Mouse (Mus musculus): ENCODE data around the gene Wdr83. TPM values are rescaled to one million over a fixed set of nuclear protein-coding genes. Genes with fewer than 3 reads are reported as not detected.
A peak's percentile ranks its signal among the peaks of the same experiment; 100 is the strongest.
"Not testable (repeated sequence)": the region's sequence is repeated elsewhere in the genome, so short reads cannot be mapped to it uniquely, and the experiment has no call there.

Wdr83 gene
- polyA plus RNA-seq, 1 experiment from 2014 or later = 52.6 TPM

DNA sequence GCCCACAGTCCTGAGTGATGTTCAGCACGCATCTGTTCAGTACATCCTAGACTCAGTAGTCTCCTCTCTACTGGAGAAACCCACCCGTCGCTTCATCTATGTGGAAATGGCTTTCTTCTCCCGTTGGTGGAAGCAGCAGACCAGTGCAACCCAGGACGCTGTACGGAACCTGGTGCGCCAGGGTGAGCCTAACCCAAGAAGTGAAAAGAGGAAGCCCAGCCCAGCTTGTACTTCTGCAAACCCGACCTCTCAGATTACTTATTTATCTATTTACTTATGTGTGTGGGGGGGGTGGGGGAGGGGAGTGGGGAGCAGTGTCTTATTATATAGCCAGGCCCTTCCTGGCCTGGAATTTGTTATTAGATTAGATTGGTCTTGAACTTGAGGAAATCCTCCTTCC lies 3.5 kb upstream of the Wdr83 start:
- Histone ChIP-seq H3K36me3 (ENCODE audit: control insufficient read depth, insufficient read depth, low read length) (no peaks in the 10 kb centered on the region), H3K9me3 (ENCODE audit: control insufficient read depth, low read length) (no peaks in the 10 kb centered on the region), H3K4me3 (ENCODE audit: low read depth, low read length) (no peak overlapping the region), H3K27me3 (ENCODE audit: control insufficient read depth, insufficient read depth, low read length) (no peaks in the 10 kb centered on the region), H3K9ac (ENCODE audit: low read depth, low read length) (no peak overlapping the region), H3K4me1 (replicated peaks; ENCODE audit: control insufficient read depth, insufficient read depth, low read length) (peaks cover 3% of the 10 kb centered on the region; the same call in 1 of the 2 replicates), H3K27ac (ENCODE audit: low read depth, low read length) (no peak overlapping the region), H3K4me2 (replicated peaks; ENCODE audit: low read depth, low read length) (no peak overlapping the region)
- no peak for DNase-seq (ENCODE audit: low spot score)
- no peak for ATAC-seq (ENCODE audit: low FRiP score)
- WGBS = 87% methylated on average over 8 of the region's 8 CpGs

- no peaks in the 10 kb centered on the region for H3K36me3 ChIP-seq (ENCODE audit: control insufficient read depth, insufficient read depth, low read length)
- DNase-seq (ENCODE audit: low spot score) (peak; percentile 77), ATAC-seq (ENCODE audit: low FRiP score) (peak; percentile 73)
- H3K4me2 ChIP-seq (replicated peaks; ENCODE audit: low read depth, low read length) = peak within 1 kb of the TSS; percentile 83
- H3K27me3 ChIP-seq (ENCODE audit: control insufficient read depth, insufficient read depth, low read length) = no peaks in the 10 kb centered on the region
- H3K4me1 ChIP-seq (replicated peaks; ENCODE audit: control insufficient read depth, insufficient read depth, low read length) = peaks cover 3% of the 10 kb centered on the region; the same call in 1 of the 2 replicates
- H3K9ac ChIP-seq (ENCODE audit: low read depth, low read length) = peak within 1 kb of the TSS; percentile 49
- H3K4me3 ChIP-seq (ENCODE audit: low read depth, low read length) = peak within 1 kb of the TSS; percentile 49
- H3K27ac ChIP-seq (ENCODE audit: low read depth, low read length) = no peak within 1 kb of the TSS
- 2% methylated on average over 30 of the region's 30 CpGs for WGBS
- no peaks in the 10 kb centered on the region for H3K9me3 ChIP-seq (ENCODE audit: control insufficient read depth, low read length)
Measured at GRCm38 (mm10) chr8:85083108-85083813, 2.2 kb upstream of the Wdr83 start, which contains the start of gene Man2b1. Gene Man2b1, plus strand, starts transcription at chr8:85083270.

DNA sequence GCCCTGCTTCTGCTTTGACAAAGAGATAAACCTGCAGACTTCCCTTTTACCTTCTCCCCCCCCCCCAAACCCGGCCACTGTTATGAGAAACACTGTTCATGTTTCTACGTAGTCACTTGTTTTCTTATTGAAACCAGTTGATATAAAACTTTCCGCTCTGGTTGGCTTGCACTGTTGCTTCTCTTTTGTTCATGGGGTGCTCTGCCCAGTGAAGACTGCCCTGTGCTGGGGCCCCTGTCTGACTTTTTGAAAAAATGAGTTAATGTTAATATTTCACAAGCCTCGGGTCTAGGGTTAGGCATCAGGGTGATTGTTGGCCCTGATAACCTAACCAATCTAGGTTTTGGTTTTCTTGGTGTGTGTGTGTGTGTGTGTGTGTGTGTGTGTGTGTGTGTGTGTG lies 1.1 kb upstream of the Wdr83 start:
- WGBS = 92% methylated on average over 4 of the region's 4 CpGs

GRCm38 (mm10) chr8:85080532-85081215 lies 432 bp downstream of the Wdr83 start, which contains the start of gene Wdr83os:
Gene Wdr83os, plus strand, starts transcription at chr8:85080740.
- peaks cover 3% of the 10 kb centered on the region; the same call in 1 of the 2 replicates for H3K4me1 ChIP-seq (replicated peaks; ENCODE audit: control insufficient read depth, insufficient read depth, low read length)
- no peaks in the 10 kb centered on the region for H3K9me3 ChIP-seq (ENCODE audit: control insufficient read depth, low read length)
- H3K4me2 ChIP-seq (replicated peaks; ENCODE audit: low read depth, low read length) = peak within 1 kb of the TSS; percentile 91
- H3K27me3 ChIP-seq (ENCODE audit: control insufficient read depth, insufficient read depth, low read length) = no peaks in the 10 kb centered on the region
- H3K36me3 ChIP-seq (ENCODE audit: control insufficient read depth, insufficient read depth, low read length) = no peaks in the 10 kb centered on the region
- DNase-seq (ENCODE audit: low spot score) (peak; percentile 79), ATAC-seq (ENCODE audit: low FRiP score) (peak; percentile 18; the same call in 1 of the 2 replicates)
- peak within 1 kb of the TSS; percentile 94 for H3K9ac ChIP-seq (ENCODE audit: low read depth, low read length)
- peak within 1 kb of the TSS; percentile 92 for H3K4me3 ChIP-seq (ENCODE audit: low read depth, low read length)
- peak within 1 kb of the TSS; percentile 42 for H3K27ac ChIP-seq (ENCODE audit: low read depth, low read length)
- 0% methylated on average over 30 of the region's 30 CpGs for WGBS

More for the DNA sequence above, 1.1 kb upstream of the Wdr83 start:
- H3K4me1 ChIP-seq (replicated peaks; ENCODE audit: control insufficient read depth, insufficient read depth, low read length); H3K4me2 ChIP-seq (replicated peaks; ENCODE audit: low read depth, low read length); H3K9ac ChIP-seq (ENCODE audit: low read depth, low read length); ATAC-seq (ENCODE audit: low FRiP score); DNase-seq (ENCODE audit: low spot score); H3K9me3 ChIP-seq (ENCODE audit: control insufficient read depth, low read length); H3K27me3 ChIP-seq (ENCODE audit: control insufficient read depth, insufficient read depth, low read length); H3K36me3 ChIP-seq (ENCODE audit: control insufficient read depth, insufficient read depth, low read length); H3K27ac ChIP-seq (ENCODE audit: low read depth, low read length); H3K4me3 ChIP-seq (ENCODE audit: low read depth, low read length): not testable (repeated sequence)

DNA sequence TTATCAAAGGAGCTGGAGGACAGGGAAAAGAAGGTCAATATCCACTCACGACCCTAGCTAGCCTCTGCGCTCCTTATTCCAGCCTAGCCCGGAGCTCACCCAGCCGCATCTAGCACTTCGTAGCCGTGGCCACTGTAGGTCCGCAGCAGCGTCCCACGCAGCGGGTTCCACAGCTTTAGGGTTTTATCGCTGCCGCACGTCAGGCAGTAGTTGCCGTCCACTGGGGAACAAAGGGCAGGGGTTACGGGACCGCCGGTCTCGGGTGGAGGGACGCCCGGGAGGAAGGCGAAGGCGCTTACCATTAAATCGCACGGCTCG lies 933 bp downstream of the Wdr83 start:
- ATAC-seq (ENCODE audit: low FRiP score) (no peak), DNase-seq (ENCODE audit: low spot score) (no peak)
- peaks cover 4% of the 10 kb centered on the region; the same call in 1 of the 2 replicates for H3K36me3 ChIP-seq (ENCODE audit: control insufficient read depth, insufficient read depth, low read length)
- peak overlapping the region; percentile 94 for H3K9ac ChIP-seq (ENCODE audit: low read depth, low read length)
- peaks cover 3% of the 10 kb centered on the region; the same call in 1 of the 2 replicates for H3K4me1 ChIP-seq (replicated peaks; ENCODE audit: control insufficient read depth, insufficient read depth, low read length)
- H3K4me2 ChIP-seq (replicated peaks; ENCODE audit: low read depth, low read length) = peak overlapping the region; percentile 91
- H3K27me3 ChIP-seq (ENCODE audit: control insufficient read depth, insufficient read depth, low read length) = no peaks in the 10 kb centered on the region
- WGBS = 1% methylated on average over 25 of the region's 25 CpGs
- no peaks in the 10 kb centered on the region for H3K9me3 ChIP-seq (ENCODE audit: control insufficient read depth, low read length)
- H3K4me3 ChIP-seq (ENCODE audit: low read depth, low read length) = peak overlapping the region; percentile 92
- H3K27ac ChIP-seq (ENCODE audit: low read depth, low read length) = peak overlapping the region; percentile 42

GRCm38 (mm10) chr8:85076993-85077392 lies 4.1 kb downstream of the Wdr83 start:
- no peak overlapping the region for H3K4me2 ChIP-seq (replicated peaks; ENCODE audit: low read depth, low read length)
- no peaks in the 10 kb centered on the region for H3K9me3 ChIP-seq (ENCODE audit: control insufficient read depth, low read length)
- no peak overlapping the region for H3K27ac ChIP-seq (ENCODE audit: low read depth, low read length)
- no peaks in the 10 kb centered on the region for H3K27me3 ChIP-seq (ENCODE audit: control insufficient read depth, insufficient read depth, low read length)
- WGBS = 2% methylated on average over 2 of the region's 2 CpGs
- no peak overlapping the region for H3K9ac ChIP-seq (ENCODE audit: low read depth, low read length)
- peak; percentile 91 for DNase-seq (ENCODE audit: low spot score)
- no peaks in the 10 kb centered on the region; the same call in 1 of the 2 replicates for H3K4me1 ChIP-seq (replicated peaks; ENCODE audit: control insufficient read depth, insufficient read depth, low read length)
- no peak overlapping the region for H3K4me3 ChIP-seq (ENCODE audit: low read depth, low read length)
- ATAC-seq (ENCODE audit: low FRiP score) = no peak
- H3K36me3 ChIP-seq (ENCODE audit: control insufficient read depth, insufficient read depth, low read length) = peaks cover 6% of the 10 kb centered on the region; the same call in 1 of the 2 replicates

DNA sequence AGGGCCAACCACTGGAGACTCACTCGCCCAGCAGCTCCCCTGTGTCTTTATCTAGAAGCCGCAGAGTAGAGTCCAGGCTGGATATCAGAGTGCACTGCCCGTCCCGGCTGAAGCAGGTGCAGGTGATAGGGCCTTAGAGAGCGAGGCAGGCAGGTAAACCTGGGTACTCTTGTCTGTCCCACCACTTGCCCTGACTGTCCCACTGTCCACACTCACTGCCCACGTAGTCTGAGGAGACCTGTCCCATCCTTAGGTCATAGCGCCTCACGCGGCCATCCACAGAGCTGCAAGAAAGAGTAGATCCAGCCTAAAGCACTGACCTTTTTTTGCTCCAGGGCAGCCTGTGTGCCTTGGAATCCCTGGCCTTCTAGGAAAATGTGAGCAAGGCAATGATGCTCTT lies 5.1 kb downstream of the Wdr83 start:
- Histone ChIP-seq H3K4me1 (replicated peaks; ENCODE audit: control insufficient read depth, insufficient read depth, low read length) (no peaks in the 10 kb centered on the region; the same call in 1 of the 2 replicates), H3K4me2 (replicated peaks; ENCODE audit: low read depth, low read length) (no peak overlapping the region), H3K27me3 (ENCODE audit: control insufficient read depth, insufficient read depth, low read length) (no peaks in the 10 kb centered on the region), H3K27ac (ENCODE audit: low read depth, low read length) (no peak overlapping the region), H3K9me3 (ENCODE audit: control insufficient read depth, low read length) (no peaks in the 10 kb centered on the region), H3K4me3 (ENCODE audit: low read depth, low read length) (no peak overlapping the region), H3K36me3 (ENCODE audit: control insufficient read depth, insufficient read depth, low read length) (peaks cover 6% of the 10 kb centered on the region; the same call in 1 of the 2 replicates), H3K9ac (ENCODE audit: low read depth, low read length) (no peak overlapping the region)
- no peak for ATAC-seq (ENCODE audit: low FRiP score)
- DNase-seq (ENCODE audit: low spot score) = peak; percentile 56
- WGBS = 77% methylated on average over 9 of the region's 9 CpGs

GRCm38 (mm10) chr8:85074617-85075016 lies 6.5 kb downstream of the Wdr83 start:
- ATAC-seq (ENCODE audit: low FRiP score) = no peak
- H3K4me2 ChIP-seq (replicated peaks; ENCODE audit: low read depth, low read length) = no peak overlapping the region
- H3K4me1 ChIP-seq (replicated peaks; ENCODE audit: control insufficient read depth, insufficient read depth, low read length) = no peaks in the 10 kb centered on the region; the same call in 1 of the 2 replicates
- no peak overlapping the region for H3K4me3 ChIP-seq (ENCODE audit: low read depth, low read length)
- WGBS = 95% methylated on average over 10 of the region's 10 CpGs
- H3K9me3 ChIP-seq (ENCODE audit: control insufficient read depth, low read length) = no peaks in the 10 kb centered on the region
- no peak overlapping the region for H3K27ac ChIP-seq (ENCODE audit: low read depth, low read length)
- no peak overlapping the region for H3K9ac ChIP-seq (ENCODE audit: low read depth, low read length)
- DNase-seq (ENCODE audit: low spot score) = no peak
- H3K27me3 ChIP-seq (ENCODE audit: control insufficient read depth, insufficient read depth, low read length) = no peaks in the 10 kb centered on the region
- peaks cover 6% of the 10 kb centered on the region; the same call in 1 of the 2 replicates for H3K36me3 ChIP-seq (ENCODE audit: control insufficient read depth, insufficient read depth, low read length)
